Mouse (Mus musculus): ENCODE data around the gene Lypd5. TPM values are rescaled to one million over a fixed set of nuclear protein-coding genes. Genes with fewer than 3 reads are reported as not detected.

Lypd5 gene
- total RNA-seq, 1 experiment from 2014 or later: not detected

DNA sequence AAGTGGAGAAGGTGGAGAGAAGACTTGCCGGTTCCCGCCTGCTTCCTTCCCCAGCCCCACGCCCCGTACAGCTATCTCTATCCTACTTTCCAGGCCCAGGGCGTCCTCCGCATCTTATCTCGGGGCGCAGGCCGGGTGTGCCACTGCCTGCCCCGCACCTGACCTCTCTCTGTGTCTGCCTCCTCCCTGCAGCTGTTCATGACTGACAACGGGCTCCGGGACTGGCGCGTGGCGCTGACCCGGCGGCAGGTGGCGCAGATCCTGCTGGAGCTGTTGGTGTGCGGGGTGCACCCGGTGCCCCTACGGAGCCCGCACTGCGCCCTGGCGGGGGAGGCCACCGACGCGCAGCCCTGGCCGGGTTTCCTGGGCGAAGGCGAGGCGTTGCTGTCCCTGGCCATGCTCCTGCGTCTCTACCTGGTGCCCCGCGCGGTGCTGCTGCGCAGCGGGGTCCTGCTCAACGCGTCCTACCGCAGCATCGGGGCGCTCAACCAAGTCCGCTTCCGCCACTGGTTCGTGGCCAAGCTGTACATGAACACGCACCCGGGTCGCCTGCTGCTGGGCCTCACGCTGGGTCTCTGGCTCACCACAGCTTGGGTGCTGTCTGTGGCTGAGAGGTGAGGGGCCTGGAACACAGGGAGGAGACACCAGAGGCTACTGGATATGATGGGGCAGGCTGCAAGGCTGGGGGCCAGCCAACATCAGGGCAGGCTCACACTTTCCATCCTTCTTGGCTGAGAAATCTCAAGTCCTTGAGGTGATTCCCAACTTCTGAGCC is 28.3 kb downstream of the Lypd5 start:
- no peak for ATAC-seq (ENCODE audit: extremely low read depth, insufficient number of reproducible peaks, low FRiP score, poor library complexity, severe bottlenecking)

DNA sequence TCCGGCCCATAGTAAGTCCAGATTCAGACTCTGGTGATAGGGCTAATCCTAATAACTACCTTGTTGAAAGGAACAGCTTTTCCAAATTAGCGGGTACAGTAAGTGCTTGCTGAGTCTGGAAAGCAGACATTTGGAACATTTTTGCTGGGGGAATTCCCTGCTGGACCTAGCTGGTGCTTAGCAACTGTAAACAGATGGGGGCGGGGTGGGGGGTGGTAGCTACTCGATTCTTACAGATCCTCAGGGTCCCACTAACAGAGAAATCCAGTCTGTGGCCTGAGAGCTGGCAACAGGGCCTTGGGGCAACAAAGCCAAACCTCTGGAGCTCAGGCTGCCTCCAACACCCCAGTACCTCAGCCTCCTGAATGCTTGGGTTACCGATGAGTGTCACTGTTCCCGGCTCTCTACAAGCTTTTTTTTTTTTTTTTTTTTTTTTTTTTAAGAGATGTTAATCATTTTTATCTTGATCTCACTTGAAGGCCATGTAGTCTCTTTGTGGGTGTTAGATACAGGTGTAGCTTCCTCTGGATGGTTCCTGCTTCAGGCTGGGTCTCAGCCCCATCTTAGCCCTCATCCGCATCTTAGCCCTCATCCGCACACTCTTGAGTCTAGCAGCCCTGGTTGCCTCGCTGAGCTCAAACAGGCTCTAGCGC is 29.2 kb downstream of the Lypd5 start:
- no peak for ATAC-seq (ENCODE audit: extremely low read depth, insufficient number of reproducible peaks, low FRiP score, poor library complexity, severe bottlenecking)

DNA sequence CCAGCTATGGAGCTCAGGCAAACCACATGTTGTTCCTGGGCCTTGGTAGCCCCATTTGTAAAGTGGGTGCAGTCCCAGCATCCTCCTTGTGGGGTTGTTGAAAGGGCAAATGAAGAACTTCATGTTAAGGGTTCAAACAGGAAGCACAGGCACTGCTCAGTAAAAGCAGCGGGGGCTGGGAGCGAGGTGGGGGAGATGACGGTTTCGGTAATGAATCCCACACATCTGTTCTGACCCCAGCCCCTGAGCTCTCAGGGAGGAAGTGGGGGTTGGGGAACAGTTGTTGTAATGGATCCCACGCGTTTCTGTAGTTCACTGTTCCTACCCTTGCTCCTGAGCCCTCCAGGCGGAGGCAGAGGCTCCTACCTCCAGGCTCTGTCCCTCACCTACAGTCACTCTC is 30.9 kb downstream of the Lypd5 start:
- peak; percentile 47; the same call in 1 of the 2 replicates for ATAC-seq (ENCODE audit: extremely low read depth, insufficient number of reproducible peaks, low FRiP score, poor library complexity, severe bottlenecking)

DNA sequence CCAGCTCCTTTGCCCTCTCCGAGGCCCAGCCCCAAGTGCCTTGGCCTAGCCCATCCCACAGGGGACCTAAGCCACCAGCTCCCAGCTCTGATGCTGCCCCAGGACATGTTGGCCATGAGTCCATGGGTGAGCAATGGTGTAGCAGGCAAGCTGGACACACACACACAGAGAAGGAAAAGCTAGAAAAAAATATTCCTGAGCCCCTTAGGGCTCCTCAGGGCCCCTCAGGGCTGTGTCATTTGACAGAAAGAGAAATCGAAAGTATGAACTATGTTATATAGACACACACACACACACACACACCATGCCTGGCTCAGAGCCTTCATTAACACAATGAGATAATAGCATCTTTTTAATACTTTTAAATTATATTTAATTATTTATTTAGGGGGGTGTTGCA is 31.4 kb downstream of the Lypd5 start:
- ATAC-seq (ENCODE audit: extremely low read depth, insufficient number of reproducible peaks, low FRiP score, poor library complexity, severe bottlenecking): no peak

DNA sequence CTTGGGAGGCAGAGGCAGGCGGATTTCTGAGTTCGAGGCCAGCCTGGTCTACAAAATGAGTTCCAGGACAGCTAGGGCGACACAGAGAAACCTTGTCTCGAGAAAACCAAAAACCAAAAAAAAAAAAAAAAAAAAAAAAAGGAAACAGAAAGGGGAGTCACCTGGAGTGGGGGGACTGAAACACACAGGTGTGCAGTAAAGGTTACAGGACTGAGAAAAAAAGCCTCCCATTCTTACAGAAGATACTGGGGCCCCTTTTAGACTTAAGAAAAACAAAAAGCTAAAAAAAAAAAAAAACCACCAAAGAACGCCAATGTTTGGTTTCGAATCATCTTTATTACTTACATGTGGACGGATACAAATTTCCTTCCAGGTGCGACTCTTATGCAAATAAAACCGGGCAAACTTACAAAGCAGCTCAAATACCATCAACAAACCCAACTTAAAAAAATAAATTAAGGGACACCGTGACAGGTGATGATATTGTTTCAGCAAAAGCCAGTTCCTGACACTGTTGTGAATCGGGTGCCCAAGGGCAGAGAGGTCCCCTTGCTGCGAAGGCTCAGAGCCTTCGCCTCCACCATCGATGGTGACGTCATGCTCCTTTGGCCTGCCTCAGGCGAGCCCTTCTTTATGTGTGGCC is 33.9 kb downstream of the Lypd5 start:
- no peak for ATAC-seq (ENCODE audit: extremely low read depth, insufficient number of reproducible peaks, low FRiP score, poor library complexity, severe bottlenecking)

DNA sequence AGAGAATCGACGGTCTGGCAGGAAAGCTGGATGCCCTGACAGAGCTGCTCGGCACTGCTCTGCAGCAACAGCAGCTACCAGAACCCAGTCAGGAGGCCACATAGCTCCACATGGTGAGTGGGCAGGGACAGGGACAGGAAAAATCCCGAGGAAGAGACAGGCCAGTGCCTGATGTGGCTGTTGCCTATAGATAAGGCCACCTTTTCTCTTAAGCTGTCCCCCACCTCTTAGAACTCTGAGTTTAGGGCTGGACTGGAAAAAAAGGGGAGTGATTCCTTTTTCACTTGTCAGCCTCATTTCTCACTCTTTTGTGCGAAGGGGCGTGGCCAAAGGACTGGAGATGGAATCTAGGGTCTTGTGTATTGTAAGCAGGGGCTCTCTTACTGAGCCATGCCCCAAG is 35.1 kb downstream of the Lypd5 start:
- ATAC-seq (ENCODE audit: extremely low read depth, insufficient number of reproducible peaks, low FRiP score, poor library complexity, severe bottlenecking): no peak

DNA sequence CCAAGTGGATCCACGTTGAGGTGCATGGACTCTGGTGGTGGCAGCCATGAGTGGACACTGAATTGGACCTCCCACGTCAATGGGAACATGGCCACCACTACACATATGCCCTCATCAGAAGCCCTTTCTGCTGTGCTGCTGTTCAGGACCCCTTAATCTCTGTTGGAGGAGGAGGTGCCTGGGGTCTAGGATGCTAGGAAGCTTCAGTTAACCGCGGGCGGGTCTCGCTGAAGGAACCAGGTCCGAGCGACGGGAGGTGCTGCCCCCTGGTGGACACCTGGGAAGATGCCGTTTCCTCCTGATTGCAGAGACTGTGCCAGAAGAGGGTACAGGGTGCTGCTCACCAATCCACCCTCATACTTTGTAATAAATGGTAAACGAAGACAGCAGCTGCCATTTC is 35.8 kb downstream of the Lypd5 start:
- peak; percentile 65 for ATAC-seq (ENCODE audit: extremely low read depth, insufficient number of reproducible peaks, low FRiP score, poor library complexity, severe bottlenecking)

DNA sequence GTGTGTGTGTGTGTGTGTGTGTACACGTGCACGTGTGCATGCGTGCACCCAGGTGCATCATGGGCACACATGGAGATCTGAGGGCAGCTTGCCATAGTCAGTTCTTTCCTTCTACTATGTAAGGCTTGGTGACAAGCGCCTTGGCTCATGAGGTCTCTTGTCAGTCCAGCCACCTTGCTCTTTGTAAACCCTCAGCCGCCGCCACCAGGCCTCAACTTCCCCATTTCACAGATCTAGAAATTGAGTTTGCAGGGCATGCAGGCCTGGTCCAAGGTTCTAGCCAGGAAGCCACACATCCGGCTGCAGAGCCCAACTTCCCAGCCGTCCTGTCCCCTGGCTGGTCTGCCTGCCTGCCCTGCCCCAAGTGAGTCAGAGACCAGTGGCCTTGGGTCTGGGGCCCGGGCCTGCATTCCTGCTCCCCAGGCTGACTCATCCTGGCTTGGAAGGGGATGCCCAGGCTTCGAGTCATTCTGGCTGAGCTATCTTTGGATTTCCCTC is 38.1 kb downstream of the Lypd5 start:
- ATAC-seq (ENCODE audit: extremely low read depth, insufficient number of reproducible peaks, low FRiP score, poor library complexity, severe bottlenecking): no peak

DNA sequence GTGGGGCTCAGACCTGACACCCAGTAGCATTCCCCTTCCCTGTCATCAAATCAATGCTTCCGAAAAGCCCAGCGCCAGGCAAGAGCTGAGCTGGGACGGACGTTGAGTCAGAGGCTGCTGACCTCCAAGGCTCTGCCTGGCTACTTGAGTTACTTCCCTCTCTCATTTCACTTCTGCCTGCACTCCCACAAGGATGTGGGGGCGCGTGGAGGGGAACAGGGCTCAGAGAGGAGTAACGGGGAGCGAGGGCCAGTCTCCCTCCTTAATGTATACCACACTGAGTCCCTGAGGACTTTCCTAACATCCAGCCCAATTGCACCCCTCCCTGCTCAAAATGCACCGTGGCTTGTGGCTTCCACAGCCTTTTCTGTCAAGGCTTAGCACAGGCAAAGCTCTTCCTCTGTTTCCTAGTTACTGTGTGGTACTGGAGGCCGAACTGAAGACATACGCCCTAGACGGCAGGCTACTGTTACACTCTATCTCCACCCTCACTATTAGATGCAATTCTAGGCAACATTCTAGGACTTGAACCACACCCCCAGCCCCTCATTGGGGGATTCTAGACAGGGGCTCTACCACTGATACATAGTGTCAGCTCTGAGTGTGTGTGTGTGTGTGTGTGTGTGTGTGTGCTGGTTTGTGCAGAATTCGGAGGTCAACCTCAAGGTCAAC is 40.7 kb downstream of the Lypd5 start:
- no peak for ATAC-seq (ENCODE audit: extremely low read depth, insufficient number of reproducible peaks, low FRiP score, poor library complexity, severe bottlenecking)

DNA sequence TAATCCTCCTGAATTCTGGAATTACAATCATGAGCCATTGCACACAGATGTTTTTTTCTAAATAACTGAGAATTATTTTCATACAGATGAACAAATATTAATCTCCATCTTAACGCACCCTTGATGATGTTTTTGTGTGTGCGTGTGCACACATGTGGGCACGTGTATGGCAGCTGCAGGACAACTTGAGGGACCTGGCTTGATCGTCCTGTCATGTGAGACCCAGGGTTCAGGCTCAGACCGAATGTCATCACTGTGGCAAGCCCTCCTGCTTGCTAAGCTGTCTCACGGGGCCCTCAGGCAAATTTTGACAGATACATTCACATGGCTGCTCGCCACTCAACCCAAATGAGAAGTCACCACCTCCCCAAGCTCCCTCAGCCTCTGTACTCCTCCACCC is 41.5 kb downstream of the Lypd5 start:
- ATAC-seq (ENCODE audit: extremely low read depth, insufficient number of reproducible peaks, low FRiP score, poor library complexity, severe bottlenecking): no peak

DNA sequence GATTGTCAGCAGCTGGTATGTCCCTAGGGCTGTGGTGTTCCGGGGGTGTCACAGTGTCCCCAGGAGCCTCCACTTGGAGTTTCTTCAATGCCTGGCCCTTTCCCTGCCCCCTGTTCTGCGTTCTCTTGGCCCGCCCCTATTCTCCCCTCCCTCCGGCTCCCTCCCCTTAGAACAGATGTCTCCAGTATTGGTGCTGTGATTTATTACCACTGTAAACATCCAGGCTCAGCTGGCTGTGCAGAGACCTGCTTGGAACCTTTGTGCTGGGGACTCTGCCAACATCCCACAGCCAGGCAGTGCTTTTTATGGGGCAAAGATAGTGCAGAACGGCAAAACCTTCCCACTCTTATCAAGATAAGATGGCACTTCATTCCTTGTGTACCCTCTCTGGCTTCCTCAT is 42.1 kb downstream of the Lypd5 start:
- no peak for ATAC-seq (ENCODE audit: extremely low read depth, insufficient number of reproducible peaks, low FRiP score, poor library complexity, severe bottlenecking)

DNA sequence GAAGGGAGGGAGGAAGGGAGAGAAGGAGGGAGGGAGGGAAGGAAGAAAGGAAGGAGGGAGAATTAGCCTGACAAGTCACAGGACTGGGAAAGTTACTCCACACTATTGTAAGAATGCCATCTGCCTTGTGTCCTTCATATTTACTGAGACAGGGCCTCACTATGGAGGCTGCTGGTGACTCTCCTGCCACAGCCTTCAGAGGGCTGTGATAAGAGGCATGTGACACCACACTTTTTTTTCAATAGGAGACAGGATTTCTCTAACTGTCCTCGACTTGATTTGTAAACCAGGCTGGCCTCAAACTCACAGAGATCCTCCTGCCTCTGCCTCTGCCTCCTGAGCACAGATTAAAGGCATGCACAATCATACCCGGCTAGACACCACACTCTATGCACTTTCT is 42.7 kb downstream of the Lypd5 start:
- no peak for ATAC-seq (ENCODE audit: extremely low read depth, insufficient number of reproducible peaks, low FRiP score, poor library complexity, severe bottlenecking)

DNA sequence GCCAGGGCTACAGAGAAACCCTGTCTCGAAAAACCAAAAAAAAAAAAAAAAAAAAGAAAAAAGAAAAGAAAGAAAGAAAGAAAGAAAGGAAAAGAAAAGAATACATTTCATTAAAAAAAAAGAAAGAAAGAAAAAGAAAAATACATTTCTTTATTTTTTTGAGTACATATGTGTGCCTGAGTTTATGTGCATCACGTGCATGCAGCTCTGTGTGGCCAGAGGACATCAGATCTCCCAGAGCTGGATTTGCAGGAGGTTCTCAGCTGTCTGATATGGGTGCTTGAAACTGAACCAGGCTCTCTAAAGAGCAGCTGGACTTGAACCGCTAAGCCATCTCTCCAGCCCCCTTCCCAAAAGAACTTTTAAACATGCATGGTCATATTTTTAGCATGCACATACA is 45.1 kb downstream of the Lypd5 start:
- no peak for ATAC-seq (ENCODE audit: extremely low read depth, insufficient number of reproducible peaks, low FRiP score, poor library complexity, severe bottlenecking)

DNA sequence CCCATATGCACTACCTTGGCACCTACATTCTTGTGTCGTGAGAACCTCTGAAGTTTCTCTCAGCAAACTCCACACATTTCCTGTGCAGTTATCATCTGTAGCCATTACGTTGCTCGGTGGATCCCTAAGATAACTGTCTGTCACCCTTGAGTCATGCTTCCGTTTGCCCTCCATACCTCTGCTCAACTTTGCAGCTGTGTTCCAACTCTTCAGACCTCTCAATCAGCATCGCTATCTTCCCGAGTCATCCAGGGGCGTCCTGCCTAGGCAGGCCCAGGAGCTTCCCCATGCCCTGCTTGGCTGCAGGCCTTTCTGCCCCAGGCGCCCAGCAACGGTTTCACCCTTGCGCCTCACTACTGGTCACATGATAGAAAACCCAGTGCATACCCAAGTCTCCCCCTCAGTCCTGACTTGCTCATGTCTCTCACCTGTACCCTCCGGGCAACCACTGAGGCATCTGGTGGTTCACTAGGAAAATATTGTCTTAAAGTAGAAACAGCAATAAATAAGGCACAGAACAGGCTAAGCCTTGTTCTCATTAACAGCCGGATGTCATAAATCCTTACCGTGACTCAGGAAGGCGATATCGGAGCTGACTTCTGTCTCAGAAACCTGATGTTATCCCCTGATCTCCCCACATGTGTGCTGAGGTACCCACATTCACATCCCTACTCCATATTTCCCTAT is 45.6 kb downstream of the Lypd5 start:
- no peak for ATAC-seq (ENCODE audit: extremely low read depth, insufficient number of reproducible peaks, low FRiP score, poor library complexity, severe bottlenecking)

DNA sequence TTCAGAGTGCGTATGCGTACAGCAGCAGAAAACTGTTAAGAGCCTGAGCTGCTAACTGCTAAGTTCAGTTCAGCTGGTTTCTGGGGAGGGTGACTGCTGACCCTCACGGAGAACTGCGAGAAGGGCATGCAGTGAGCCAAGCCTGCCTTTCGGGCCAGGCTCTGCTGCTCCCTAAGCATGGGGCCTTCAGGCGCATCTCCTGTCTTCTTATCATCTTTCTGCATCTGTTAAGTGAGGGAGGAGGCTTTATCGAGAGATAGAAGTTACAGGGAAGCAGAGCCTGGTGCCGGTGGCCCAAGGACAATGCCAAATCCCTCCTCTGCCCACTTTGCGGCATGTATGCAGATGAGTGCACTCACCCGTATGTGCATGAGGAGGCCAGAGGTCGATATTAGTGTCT is 47.8 kb downstream of the Lypd5 start:
- ATAC-seq (ENCODE audit: extremely low read depth, insufficient number of reproducible peaks, low FRiP score, poor library complexity, severe bottlenecking): no peak

DNA sequence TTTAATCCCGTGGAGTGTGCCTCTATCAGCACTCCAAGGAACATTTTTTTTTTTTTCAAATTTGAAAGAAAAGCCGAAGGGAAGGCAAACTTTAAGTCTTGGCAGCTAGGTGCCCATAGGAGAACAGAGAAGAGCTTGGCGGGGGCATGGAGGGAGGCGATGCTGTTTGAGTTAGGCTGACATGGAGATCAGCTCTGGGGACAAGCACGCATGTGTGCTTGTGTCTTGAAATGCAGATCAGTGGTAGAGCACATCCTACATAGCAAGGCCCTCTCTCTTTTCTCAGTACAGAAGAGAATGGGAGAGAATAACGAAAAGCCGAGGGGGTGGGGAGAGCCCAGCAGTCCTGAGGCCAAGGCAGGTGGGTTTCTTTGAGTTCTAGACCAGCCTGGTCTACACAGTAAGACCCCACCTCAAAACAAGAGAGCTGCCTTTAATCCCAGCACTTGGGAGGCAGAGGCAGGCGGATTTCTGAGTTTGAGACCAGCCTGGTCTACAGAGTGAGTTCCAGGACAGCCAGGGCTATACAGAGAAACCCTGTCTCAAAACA is 49.4 kb downstream of the Lypd5 start:
- ATAC-seq (ENCODE audit: extremely low read depth, insufficient number of reproducible peaks, low FRiP score, poor library complexity, severe bottlenecking): no peak

DNA sequence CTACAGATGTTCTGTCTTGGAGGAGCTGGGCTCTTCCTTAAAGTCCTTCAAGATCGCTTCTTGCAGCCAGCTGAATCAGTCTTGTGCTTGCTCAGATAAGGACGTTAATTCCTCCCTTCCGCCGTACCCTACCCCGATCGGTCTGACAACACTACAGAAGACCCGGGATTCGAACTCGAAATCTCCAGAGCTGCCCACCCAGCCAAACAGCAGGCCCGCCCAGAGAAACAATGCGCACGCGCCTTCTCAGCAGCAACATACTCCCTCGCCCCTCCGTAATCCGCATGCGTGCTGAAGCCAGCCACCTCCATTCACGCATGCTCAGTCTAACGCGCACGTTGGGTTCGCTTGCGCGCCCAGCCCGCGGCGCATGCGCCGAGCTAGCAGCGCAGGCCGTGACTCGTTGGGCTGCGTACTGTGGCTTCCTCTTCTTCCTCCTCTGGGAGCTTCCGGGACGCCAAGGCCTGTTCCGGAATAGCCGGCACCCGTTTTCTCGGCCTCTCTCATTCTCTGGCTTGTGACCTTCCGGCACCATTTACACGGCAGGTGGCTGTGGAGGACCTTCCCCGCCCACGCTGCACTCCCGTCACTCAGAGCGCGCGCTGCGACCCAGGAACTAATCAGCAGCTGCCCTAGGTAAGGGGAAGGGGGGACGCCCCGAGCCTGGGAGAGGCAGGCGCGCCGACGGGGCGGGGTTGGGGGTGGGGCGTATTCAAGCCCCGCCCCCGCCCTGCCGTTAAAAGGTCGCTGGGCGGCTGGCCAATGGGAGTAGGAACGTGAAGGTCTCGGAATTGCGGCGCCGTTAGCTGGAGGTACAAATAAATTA is 50.5 kb downstream of the Lypd5 start, which contains the start of gene Smg9:
Gene Smg9 (plus strand): TSS at position 364 of the 826 bp plus-strand sequence.
- ATAC-seq (ENCODE audit: extremely low read depth, insufficient number of reproducible peaks, low FRiP score, poor library complexity, severe bottlenecking): peak; percentile 85

DNA sequence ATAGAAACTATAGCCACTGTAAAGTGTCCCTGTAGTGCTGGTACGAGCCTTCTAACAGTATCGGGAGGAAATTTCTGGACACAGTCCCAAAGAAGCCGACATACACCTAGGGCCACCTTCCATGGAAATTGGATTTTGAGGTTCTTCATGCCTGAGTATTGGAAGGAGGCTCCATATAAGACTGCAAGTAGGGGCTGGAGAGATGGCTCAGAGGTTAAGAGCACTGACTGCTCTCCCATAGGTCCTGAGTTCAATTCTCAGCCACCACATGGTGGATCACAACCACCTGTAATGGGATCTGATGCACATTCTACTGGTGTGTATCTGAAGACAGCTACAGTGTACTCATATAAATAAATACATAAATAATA is 51.1 kb downstream of the Lypd5 start:
- no peak for ATAC-seq (ENCODE audit: extremely low read depth, insufficient number of reproducible peaks, low FRiP score, poor library complexity, severe bottlenecking)

All from neutrophil, adult 5-6 weeks (primary cell).